Mouse (Mus musculus) yolk sac, embryonic 10.5 days (tissue): Measurements from ENCODE around the gene Gm498.

Experiments used
- DNase-seq: peaks from one replicate; pipeline ENCODE4 v3.0.0-alpha.2; 2017; ENCODE audit warnings: low spot score

Gm498 gene

DNA sequence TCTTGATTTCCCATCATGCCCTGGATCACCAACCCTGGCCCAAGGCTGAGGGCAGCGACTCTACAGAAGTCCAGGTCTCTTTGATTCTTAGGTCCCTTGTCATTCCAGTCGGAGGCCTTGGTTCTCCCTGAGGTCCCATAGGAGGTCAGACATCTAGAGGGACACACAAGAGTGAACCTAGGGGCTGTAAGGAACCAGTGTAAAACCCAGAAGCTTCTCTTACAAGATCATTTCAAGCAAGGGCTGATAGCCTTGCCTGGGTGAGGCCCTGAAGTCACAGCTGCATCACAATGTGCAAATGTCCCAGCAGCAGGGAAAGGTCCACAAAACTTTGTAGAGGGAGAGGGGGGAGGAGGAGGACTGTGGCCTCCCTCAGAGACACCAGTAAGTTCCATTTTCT, at the start of gene Gm498:
TSS of gene Gm498 (plus strand) at position 301 of the 400 bp plus-strand sequence.
- DNase-seq: no peak

DNA sequence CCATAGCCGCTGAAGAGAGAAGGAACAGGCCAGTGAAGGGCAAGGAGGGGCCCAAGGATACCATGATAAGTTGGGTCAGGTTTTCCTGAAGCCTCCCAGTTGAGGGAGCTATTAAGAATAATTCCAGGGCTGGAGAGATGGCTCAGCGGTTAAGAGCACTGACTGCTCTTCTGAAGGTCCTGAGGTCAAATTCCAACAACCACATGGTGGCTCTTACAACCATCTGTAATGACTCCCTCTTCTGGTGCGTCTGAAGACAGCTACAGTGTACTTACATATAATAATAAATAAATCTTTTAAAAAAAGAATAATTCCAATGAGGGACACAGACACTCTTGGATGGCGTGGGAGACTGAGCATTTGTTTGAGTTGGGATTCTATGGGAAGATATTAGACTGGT, 47.4 kb upstream of the Gm498 start:
- no peak for DNase-seq

GRCm38 (mm10) chr7:143821241-143821640, 45.4 kb upstream of the Gm498 start:
- DNase-seq: peak; percentile 38

- DNase-seq: peak; percentile 99
Measured at GRCm38 (mm10) chr7:143822375-143823265, 44.0 kb upstream of the Gm498 start, which contains the start of the genes Nadsyn1 and Dhcr7. TSS of gene Nadsyn1 (minus strand) at chr7:143822849. TSS of gene Dhcr7 (plus strand) at chr7:143823145.

DNA sequence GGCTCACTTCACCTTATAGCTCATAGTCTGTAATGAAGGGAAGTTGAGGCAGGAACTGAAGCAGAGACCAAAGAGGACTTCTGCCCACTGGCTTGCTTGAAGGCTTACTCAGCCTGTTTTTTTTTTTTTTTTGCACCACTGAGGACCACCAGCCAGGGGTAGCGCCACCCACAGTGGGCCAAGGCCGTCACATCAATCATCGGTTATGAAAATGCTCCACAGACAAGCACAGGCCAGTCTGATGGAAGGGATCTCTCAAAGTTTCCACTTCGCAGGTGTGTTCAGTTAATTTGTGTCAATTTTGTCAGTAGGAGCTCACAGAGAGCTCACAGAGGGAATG, 43.4 kb upstream of the Gm498 start:
- DNase-seq: no peak

- DNase-seq: no peak
Measured at GRCm38 (mm10) chr7:143826985-143827384, 39.7 kb upstream of the Gm498 start.

DNA sequence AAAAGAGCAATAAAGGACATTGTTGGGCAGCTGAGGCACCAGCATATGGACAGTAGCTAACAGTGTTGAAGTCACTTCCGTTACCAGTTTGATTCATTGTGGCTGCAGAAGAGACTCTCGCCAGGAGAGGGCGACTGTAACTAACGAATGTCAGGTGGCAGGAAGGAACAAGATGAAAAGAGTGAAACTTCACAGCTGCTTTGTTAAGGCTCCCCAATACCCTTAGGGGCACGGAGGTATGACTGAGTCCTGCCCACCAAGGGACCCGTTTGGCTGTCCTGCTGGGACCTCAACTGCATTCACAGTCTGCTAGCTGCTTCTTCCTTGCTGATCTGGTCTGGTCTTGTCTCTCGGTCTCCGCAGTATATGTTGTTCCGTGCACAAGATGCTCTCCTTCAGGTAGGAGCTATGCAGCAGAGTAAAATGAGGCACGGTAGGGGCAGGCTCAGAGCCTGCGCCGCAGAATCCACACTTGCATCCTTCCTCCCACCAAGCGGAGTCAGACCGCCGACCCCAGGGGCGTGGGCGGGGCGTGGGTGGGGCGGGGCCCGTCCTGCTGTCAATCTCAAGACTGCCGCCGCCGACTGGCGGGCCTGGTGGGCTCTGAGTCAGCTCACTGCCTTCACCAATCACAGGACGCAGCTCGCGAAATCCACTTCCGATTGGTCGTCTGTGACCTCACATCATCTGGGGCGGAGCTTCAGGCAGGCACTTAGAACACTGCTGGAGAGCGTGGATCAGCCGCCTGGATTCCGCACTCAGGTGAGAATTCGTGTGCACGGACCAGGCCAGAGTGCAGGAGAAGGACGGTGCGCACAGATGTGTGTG, 36.9 kb upstream of the Gm498 start:
- peak; percentile 96 for DNase-seq

DNA sequence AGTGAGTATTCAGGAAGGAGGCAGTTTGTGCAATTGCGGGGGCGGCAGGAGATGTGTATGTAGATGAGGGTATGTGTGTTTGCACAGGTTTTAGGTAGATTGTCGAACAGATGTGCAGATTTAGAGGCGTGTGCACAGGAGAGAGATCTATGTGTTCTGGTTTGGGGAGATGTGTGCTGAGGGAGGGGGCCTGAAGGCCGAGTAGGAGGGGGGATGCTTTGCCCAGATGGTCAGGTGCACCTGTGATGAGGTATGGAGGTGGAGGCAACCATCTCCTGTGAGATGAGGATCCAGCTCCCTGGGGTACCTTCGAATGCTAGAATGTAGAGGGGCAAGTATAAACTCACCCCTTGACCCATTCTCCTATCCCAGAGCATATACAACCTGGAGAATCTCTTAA, 36.2 kb upstream of the Gm498 start:
- DNase-seq: no peak

DNA sequence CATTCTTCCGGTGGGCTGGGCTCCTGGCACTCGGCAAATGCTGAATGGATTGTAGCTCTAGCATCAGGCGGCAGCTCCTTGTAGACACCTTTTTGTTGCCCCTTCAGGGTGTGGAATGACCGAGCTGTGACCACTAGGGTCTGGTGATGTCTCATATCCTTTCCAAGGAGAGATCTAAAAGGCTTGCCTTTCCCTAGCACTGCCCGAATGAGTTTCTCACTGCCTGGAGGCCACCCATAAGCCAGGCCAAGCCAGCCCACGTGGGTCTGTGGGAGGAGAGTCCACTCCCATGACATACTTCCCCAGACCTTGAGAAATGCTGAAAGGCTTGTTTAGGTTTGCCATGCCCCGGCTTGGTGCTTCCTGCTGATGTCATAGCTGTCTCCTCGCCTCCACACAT, 34.4 kb upstream of the Gm498 start:
- DNase-seq: no peak

DNA sequence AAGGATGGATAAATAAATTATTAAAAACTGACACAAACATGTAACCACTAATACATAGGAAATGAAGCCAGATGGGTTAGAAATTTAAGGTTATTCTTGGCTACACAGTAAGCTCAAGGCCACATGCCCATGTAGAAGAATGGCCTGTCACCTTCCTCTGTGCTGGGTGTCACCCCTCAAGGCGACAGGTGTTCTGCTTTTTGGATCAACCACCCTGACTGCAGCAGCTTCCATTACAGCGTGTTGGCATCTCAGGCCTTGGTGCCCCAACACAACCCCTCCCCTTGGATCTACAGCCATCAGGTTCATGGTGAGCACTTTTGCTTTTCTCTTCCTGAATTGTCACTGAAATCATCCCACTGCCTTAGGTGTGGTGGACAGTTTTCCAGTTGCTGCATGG, 34.0 kb upstream of the Gm498 start:
- DNase-seq: no peak

GRCm38 (mm10) chr7:143833581-143834190, 33.0 kb upstream of the Gm498 start:
- DNase-seq: no peak

DNA sequence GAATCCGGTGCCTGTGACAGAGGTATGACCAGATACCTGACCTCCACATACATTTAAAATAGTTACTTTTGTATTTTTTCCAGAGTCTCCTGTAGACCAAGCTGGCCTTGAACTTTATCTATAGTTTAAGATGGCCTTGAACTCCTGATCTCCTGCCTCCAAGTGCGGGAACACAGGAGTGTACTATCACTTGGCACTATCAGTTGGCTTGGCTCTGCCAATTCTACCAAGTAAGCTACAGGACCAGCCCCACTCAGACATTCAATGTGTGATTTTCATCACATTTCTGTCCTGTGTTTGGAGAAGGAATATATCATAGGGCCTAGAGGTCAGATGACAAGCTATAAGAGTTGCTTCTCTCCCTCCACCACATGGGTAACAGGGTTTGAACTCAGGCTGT, 32.3 kb upstream of the Gm498 start:
- no peak for DNase-seq

- no peak for DNase-seq
Measured at GRCm38 (mm10) chr7:143834972-143835371, 31.7 kb upstream of the Gm498 start.

- DNase-seq: no peak
Measured at GRCm38 (mm10) chr7:143837705-143838358, 28.8 kb upstream of the Gm498 start.

- no peak for DNase-seq
Measured at GRCm38 (mm10) chr7:143840121-143840520, 26.5 kb upstream of the Gm498 start.

DNA sequence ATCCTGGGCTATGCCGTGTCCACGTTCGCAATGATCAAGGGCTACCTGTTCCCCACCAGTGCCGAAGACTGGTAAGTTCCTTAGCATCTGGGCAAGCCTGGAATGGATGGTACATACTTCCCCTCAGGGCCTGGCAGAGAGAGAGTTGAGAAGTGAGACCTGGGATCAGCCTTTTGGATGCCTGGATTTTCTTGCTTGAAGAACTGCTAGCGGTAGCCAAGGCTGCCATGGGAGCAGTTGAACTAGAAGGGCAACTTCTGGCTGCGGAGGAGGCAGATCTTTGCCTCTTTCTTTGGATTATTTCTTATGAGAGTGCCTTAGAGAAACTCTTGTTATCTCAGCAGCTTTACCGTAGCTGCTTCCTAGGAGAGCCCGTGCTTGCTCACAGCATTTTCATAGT, 25.3 kb upstream of the Gm498 start:
- DNase-seq: no peak

DNA sequence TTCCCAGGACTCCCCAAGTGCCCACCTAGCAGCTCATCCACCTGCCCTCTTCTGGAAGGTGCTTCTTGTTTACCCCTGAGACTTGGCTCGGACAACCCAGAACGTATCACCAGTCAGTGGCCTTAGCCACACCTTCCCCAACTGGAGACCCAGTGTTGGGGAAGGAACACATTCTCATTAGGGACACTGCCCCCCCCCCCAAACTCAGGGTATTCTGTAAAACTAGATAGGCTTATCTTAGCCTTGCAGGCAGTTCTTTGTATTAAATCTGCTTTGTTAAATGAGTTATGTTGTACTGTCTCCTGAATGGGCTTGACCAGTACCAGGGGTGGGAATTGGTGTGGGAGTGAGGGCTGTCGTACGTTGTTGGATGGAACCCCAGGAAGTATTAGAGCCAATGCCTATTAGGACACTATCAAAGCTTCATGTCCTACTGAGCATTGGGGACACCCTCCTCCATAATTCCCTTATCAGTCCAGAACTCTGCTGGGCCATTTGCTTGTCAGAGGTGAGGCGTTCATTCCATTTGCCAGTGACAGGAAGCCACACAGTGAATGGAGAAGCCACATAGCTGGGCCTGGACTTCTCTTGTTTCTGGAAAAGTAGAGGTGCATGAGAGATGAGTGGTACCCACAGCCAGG, 18.4 kb upstream of the Gm498 start:
- no peak for DNase-seq

GRCm38 (mm10) chr7:143848768-143849482, 17.7 kb upstream of the Gm498 start:
- peak; percentile 66 for DNase-seq

DNA sequence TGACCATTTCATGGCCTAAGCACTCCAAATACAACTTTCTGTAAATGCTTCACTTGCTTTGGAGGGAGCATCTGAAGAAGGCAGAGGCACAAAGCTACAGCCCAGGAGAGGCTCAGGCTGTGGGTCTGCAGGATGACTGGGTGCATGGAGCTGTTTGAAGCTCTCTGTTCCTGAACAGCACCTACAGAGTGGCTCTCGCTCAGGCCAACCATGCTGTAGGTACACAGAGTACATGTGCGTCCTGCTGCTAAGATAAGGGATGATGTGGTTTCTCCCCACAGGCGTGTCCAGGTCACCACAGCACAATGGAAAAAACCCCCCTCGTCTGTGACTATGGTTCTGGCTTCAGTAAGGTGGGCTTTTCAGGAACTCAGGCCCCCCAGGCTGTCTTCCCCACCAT, 2.2 kb downstream of the Gm498 start:
- DNase-seq: no peak

GRCm38 (mm10) chr7:143883717-143884116, 17.1 kb downstream of the Gm498 start:
- DNase-seq: no peak

DNA sequence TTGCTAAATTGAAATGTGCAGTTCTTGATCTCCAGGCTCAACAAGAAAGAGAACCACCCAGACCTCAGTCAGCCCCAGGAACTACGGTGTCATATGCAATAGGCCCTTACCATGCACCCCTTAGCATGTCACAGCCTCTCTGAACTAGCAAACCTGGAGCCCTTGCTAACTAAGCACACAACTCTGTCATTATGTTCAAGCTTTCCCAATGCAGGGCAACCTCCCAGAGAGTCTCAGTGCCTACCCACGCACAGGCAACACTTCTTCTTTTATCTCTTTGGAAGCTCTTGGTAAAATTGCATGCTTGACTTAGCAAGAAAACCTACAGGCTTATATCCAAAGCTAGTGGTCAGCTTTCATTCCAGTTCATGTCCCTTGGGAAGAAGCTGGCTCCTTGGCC, 24.5 kb downstream of the Gm498 start:
- no peak for DNase-seq
